Mouse (Mus musculus) ES-E14 (cell line): ENCODE measurements at regions not wholly inside any gene's neighbourhood (a gene's known extent, or its start where the extent isn't known, plus 50 kb on each side); places are given as distances from the start of the nearest gene placed in this dataset.

ENCODE experiments used
- CHD2 ChIP-seq: IDR thresholded peaks from 2 replicates; pipeline ENCODE4 v1.6.1; 2014; ENCODE audit warnings: mild to moderate bottlenecking, low read depth, low read length, inconsistent platforms
- HCFC1 ChIP-seq: IDR thresholded peaks from 2 replicates; pipeline ENCODE4 v1.6.1; 2012; ENCODE audit warnings: low read length, inconsistent platforms, borderline replicate concordance; ENCODE audit not compliant: insufficient read depth
- MAFK ChIP-seq: IDR thresholded peaks from 2 replicates; pipeline ENCODE4 v1.6.1; 2014; ENCODE audit warnings: mild to moderate bottlenecking, low read depth, low read length, inconsistent platforms; ENCODE audit not compliant: insufficient read depth
- ZC3H11A ChIP-seq: IDR thresholded peaks from 2 replicates; pipeline ENCODE4 v1.6.1; 2012; ENCODE audit warnings: low read depth, mild to moderate bottlenecking, inconsistent platforms, low read length, borderline replicate concordance
- ZNF384 ChIP-seq: IDR thresholded peaks from 2 replicates; pipeline ENCODE4 v1.6.1; 2012; ENCODE audit warnings: low read depth, low read length, inconsistent platforms

- no peak for TF ChIP-seq ZC3H11A
- TF ChIP-seq MAFK, result no peak
- TF ChIP-seq CHD2, result no peak
- no peak for TF ChIP-seq ZNF384
- no peak for TF ChIP-seq HCFC1
Measured at GRCm38 (mm10) chr14:67554897-67555296, 1545.9 kb upstream of the Gulo start.
